20 mouse cellular contexts compared by ENCODE assay signal in genomic region chr2:147010141-147010540, GRCm38 (mm10). TPM values are rescaled to one million over a fixed set of nuclear protein-coding genes. Genes with fewer than 3 reads are reported as not detected.
DNase-seq lines count a peak whose midpoint lies in the region; ATAC-seq and TF ChIP-seq lines count a peak whose summit lies in the region.
"Had no signal": no experiment of that assay in that cellular context is flagged by ENCODE, and none has a peak within 500 bp of the region (broad histone marks: within the 10 kb centered on the region; RNA-seq: fewer than 3 reads in every experiment).

No protein-coding gene starts in this region.

- H3K27ac ChIP-seq in kidney, adult 2 months (ENCODE audit: insufficient read depth, low read depth, low read length), result no peak overlapping the region
- H3K27ac ChIP-seq: embryonic facial prominence, embryonic 13.5 days; gastrocnemius, adult 2 months; hindbrain, embryonic 12.5 days; intestine, embryonic 15.5 days; macrophage; midbrain, embryonic 13.5 days had no signal

- no peak for TF ChIP-seq POLR2A in kidney, adult 2 months (IDR thresholded peaks at IDR 0.05; ENCODE audit: low read depth, low read length)

- H3K4me1 ChIP-seq in kidney, adult 2 months (ENCODE audit: control insufficient read depth, insufficient read depth, low read length), result peaks cover 6% of the 10 kb centered on the region

- no peaks in the 10 kb centered on the region for H3K27me3 ChIP-seq in kidney, adult 2 months (replicated peaks; ENCODE audit: control insufficient read depth, insufficient read depth, low read length)
- H3K27me3 ChIP-seq: embryonic facial prominence, embryonic 13.5 days; hindbrain, embryonic 12.5 days; intestine, embryonic 15.5 days; midbrain, embryonic 13.5 days had no signal

- no peak for TF ChIP-seq CTCF in kidney, adult 2 months (conservative IDR thresholded peaks at IDR 0.05; ENCODE audit: insufficient read depth, insufficient read length, low read depth, low read length)

- peak; percentile 48 for DNase-seq in 416B (ENCODE audit: low read depth)
- DNase-seq in A20 (ENCODE audit: low read depth, low spot score), result peak; percentile 75
- DNase-seq in R1 (ENCODE audit: low read depth, low spot score), result peak; percentile 72
- DNase-seq in kidney, adult 2 months, result no peak
- no peak for DNase-seq in kidney, postnatal 14 days
- DNase-seq in urinary bladder, postnatal 25 days (ENCODE audit: low spot score), result no peak
- DNase-seq: adrenal gland, postnatal 25 days; cerebellum, adult 8-10 months; gastrocnemius, adult 2 months; liver; liver, postnatal 0 days; right cerebral cortex, adult 18-20 months; thymus, adult 2 months had no signal

- no peak overlapping the region for H3K4me3 ChIP-seq in kidney, adult 2 months (ENCODE audit: insufficient read depth, low read depth, low read length)
- H3K4me3 ChIP-seq: embryonic facial prominence, embryonic 13.5 days; gastrocnemius, adult 2 months; hindbrain, embryonic 12.5 days; intestine, embryonic 15.5 days; midbrain, embryonic 13.5 days had no signal

- 91% methylated on average over 4 of the region's 4 CpGs for WGBS in kidney, adult 2 months

- 0 out of 2 replicates have a peak, but pooled peaks have one; percentile 5 for ATAC-seq in megakaryocyte progenitor cell, adult 5-6 weeks (replicated peaks; ENCODE audit: poor library complexity)
- ATAC-seq: forebrain, embryonic 16.5 days; intestine, embryonic 15.5 days; liver, postnatal 0 days; midbrain, embryonic 13.5 days had no signal

- H3K36me3 ChIP-seq in kidney, adult 2 months (ENCODE audit: control insufficient read depth, insufficient read depth, low read length), result no peaks in the 10 kb centered on the region
- H3K36me3 ChIP-seq: hindbrain, embryonic 12.5 days; intestine, embryonic 15.5 days; midbrain, embryonic 13.5 days had no signal

RNA-seq across cellular contexts. Expression of gene Xrn2, which starts 2.7 kb away (rescaled TPM):
- 99.2 and 114 TPM in 2 replicates for total RNA-seq in megakaryocyte progenitor cell, adult 5-6 weeks (2015)
- 145 and 167 TPM in 2 replicates for total RNA-seq in megakaryocyte progenitor cell, adult 5-6 weeks (2017)
- polyA plus RNA-seq in kidney, adult 2 months (2012; rRNA removed), result 17.7 and 19.7 TPM in 2 replicates

Comparison
In these comparisons a context has a peak if more than half of its experiments do, and no peak if none do; other contexts are left out.
1. DNase-seq: peak in 416B (single experiment), A20 (single experiment) and R1 (single experiment); none in kidney, adult 2 months (single experiment), kidney, postnatal 14 days (single experiment) and urinary bladder, postnatal 25 days (single experiment).